Mouse (Mus musculus): ENCODE measurements around the gene Kif19a.
A peak's percentile ranks its signal among the peaks of the same experiment; 100 is the strongest.

DNA sequence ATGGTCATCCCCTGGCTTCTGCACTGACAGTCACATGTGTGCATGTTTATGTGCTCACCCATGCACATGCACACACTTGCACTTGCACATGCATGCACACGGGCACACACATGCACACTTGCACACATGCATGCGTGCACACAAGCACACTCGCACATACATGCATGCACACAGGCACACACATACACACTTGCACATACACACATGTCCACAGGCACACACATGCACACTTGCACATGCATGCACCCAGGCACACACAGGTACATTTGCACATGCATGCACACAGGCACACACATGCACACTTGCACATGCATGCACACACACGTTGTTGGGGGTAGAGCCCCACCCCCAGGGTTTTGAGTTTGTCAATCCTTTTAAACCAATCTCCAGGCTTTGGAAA, 51.7 kb downstream of the Kif19a start:
- TF ChIP-seq CTCF (IDR thresholded peaks at IDR 0.05; ENCODE audit: control insufficient read depth, insufficient read depth, insufficient replicate concordance, low read depth, low read length) (peak; percentile 10; the same call in 1 of the 2 replicates), POLR2A (IDR thresholded peaks at IDR 0.05; ENCODE audit: control insufficient read depth, low read depth, low read length) (no peak)

Measured in testis, adult 2 months (tissue).